Mouse (Mus musculus) ES-Bruce4 (cell line): ENCODE data around the gene Mcu. TPM values are rescaled to one million over a fixed set of nuclear protein-coding genes. Genes with fewer than 3 reads are reported as not detected.

Source experiments
- H3K27ac ChIP-seq: 2 replicates; pipeline ENCODE4 v1.5.1; 2012; ENCODE audit warnings: low read length, inconsistent platforms; ENCODE audit not compliant: insufficient read depth
- H3K27me3 ChIP-seq: 2 replicates; pipeline ENCODE4 v1.6.1; 2012; ENCODE audit warnings: mild to moderate bottlenecking, low read length, inconsistent platforms; ENCODE audit not compliant: control insufficient read depth, poor library complexity, insufficient read depth, severe bottlenecking
- H3K36me3 ChIP-seq: 2 replicates; pipeline ENCODE4 v1.6.1; 2012; ENCODE audit warnings: inconsistent platforms, mild to moderate bottlenecking, low read length, moderate library complexity; ENCODE audit not compliant: control insufficient read depth, poor library complexity, insufficient read depth, severe bottlenecking
- H3K4me1 ChIP-seq: one replicate; pipeline ENCODE4 v1.8.1; 2011; ENCODE audit warnings: low read length; ENCODE audit not compliant: control insufficient read depth, insufficient read depth
- H3K4me3 ChIP-seq: 2 replicates; pipeline ENCODE4 v1.5.1; 2011; ENCODE audit warnings: low read depth, mild to moderate bottlenecking, low read length
- H3K9ac ChIP-seq: 2 replicates; pipeline ENCODE4 v1.6.1; 2012; ENCODE audit warnings: low read depth, mild to moderate bottlenecking, inconsistent platforms; ENCODE audit not compliant: poor library complexity, severe bottlenecking
- H3K9me3 ChIP-seq: replicated peaks from 2 replicates; pipeline ENCODE4 v1.6.1; 2012; ENCODE audit warnings: mild to moderate bottlenecking, low read length, inconsistent platforms; ENCODE audit not compliant: control insufficient read depth, poor library complexity, insufficient read depth, severe bottlenecking
- CTCF ChIP-seq: IDR thresholded peaks from one replicate; pipeline ENCODE4 v1.8.1; 2011; ENCODE audit warnings: low read depth, low read length
- EP300 ChIP-seq: IDR thresholded peaks from 2 replicates; pipeline ENCODE4 v1.6.1; 2011; ENCODE audit warnings: low read depth, low read length; ENCODE audit not compliant: insufficient read depth
- POLR2A ChIP-seq: IDR thresholded peaks from one replicate; pipeline ENCODE4 v1.8.1; 2011; ENCODE audit warnings: low read length; ENCODE audit not compliant: insufficient read depth
- polyA plus RNA-seq: library from polyadenylated mRNA; stranded (reverse); fragments of >200 nt; gene quantifications from 2 replicates; pipeline ENCODE4 v1.2.4, GENCODE M21; 2011; ENCODE audit warnings: low read depth; ENCODE audit not compliant: missing spikeins, insufficient read depth, insufficient read length

Mcu gene
- polyA plus RNA-seq = 19.7 and 26.0 TPM in 2 replicates

DNA sequence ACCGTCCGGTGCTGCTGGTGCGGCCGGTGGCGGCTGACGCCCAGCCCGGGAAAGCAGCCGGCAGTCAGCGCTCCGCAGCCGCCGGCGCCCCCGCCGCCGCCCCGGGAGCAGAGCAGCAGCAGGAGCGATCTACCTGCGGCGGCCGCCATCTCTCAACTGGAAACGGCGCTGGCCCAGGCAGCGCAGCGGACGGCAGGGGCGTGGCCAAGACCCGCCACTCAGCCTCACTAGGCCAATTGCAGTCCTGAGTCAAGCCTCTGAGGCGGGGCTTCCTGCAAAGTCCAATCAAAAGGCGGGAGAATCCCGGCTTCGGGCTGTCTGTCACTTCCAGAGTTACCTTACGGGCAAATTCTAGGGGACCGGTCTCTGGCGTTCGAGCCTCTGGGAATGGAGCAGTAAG, at the start of gene Mcu:
Gene Mcu, minus strand, starts transcription at position 171 of the 400 bp plus-strand sequence.
- peak within 1 kb of the TSS; percentile 95 for H3K9ac ChIP-seq
- peak within 1 kb of the TSS; percentile 96 for H3K4me3 ChIP-seq
- H3K4me1 ChIP-seq = no peaks in the 10 kb centered on the region
- TF ChIP-seq CTCF = no peak
- no peak for TF ChIP-seq EP300
- TF ChIP-seq POLR2A = no peak
- no peaks in the 10 kb centered on the region for H3K9me3 ChIP-seq
- no peaks in the 10 kb centered on the region for H3K27me3 ChIP-seq
- 0 out of 2 replicates have a peak within 1 kb of the TSS, but pooled peaks have one; percentile 22 for H3K27ac ChIP-seq
- no peaks in the 10 kb centered on the region for H3K36me3 ChIP-seq

- TF ChIP-seq POLR2A (no peak), CTCF (no peak), EP300 (no peak)
- Histone ChIP-seq H3K9ac (no peak overlapping the region), H3K4me3 (no peak overlapping the region), H3K4me1 (no peaks in the 10 kb centered on the region), H3K27ac (no peak overlapping the region), H3K27me3 (no peaks in the 10 kb centered on the region), H3K9me3 (peaks cover under 1% of the 10 kb centered on the region; the same call in 1 of the 2 replicates), H3K36me3 (no peaks in the 10 kb centered on the region)
Measured at GRCm38 (mm10) chr10:59665503-59666291, 49.2 kb upstream of the Mcu start.

DNA sequence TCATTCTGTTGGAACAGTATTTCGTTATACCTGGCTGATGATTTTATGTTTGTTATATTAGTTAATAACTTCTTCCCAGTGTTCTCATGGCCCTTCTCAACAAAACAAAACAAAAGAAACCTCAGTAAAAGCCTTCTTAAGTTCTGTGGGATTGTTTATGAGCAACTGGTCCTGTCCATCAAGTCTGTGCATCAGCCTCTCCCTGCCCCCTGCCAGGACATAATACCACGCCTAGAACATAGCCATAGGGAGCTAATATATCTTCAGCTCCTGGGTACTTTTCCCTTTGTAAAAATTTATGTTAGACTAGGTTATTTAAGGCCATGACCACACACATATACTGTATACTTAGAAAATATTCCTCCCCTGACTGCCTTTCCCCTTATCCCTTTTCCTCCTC, 48.3 kb upstream of the Mcu start:
- no peaks in the 10 kb centered on the region for H3K27me3 ChIP-seq
- H3K9ac ChIP-seq = no peak overlapping the region
- H3K36me3 ChIP-seq = no peaks in the 10 kb centered on the region
- no peak overlapping the region for H3K4me3 ChIP-seq
- TF ChIP-seq POLR2A (no peak), CTCF (no peak), EP300 (no peak)
- H3K4me1 ChIP-seq = no peaks in the 10 kb centered on the region
- no peak overlapping the region for H3K27ac ChIP-seq
- peaks cover 7% of the 10 kb centered on the region; the same call in 1 of the 2 replicates for H3K9me3 ChIP-seq

GRCm38 (mm10) chr10:59656799-59657198, 40.3 kb upstream of the Mcu start:
- Histone ChIP-seq H3K27me3 (no peaks in the 10 kb centered on the region), H3K36me3 (no peaks in the 10 kb centered on the region), H3K9ac (no peak overlapping the region), H3K9me3 (peaks cover 7% of the 10 kb centered on the region; the same call in 1 of the 2 replicates), H3K4me3 (no peak overlapping the region), H3K4me1 (no peaks in the 10 kb centered on the region), H3K27ac (no peak overlapping the region)
- TF ChIP-seq CTCF (no peak), POLR2A (no peak), EP300 (no peak)

DNA sequence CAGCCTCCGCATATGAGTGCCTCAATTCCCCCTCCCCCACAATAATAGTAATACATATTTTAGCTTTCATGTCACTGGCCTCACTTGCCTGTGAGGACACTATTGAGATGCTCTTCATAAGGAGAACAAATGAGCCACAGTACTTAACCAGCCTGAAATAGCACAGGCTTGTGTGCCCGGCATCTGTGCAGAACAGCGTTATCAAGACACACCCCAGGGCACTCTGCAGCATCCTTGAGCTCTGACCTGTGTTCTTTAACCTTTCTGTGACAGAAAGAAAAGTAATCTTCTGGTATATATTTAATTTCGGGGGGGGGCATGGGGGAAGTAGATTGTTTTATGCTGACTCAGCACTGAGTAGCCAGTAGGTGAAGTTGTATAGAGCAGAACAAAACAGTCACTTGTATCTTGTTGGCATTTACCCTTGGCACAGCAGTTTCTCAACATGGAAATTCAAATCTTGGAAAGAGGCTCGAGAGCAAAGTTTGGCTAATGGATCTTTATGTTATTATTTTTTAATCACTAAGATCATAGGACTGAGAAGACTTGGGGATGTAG, 30.4 kb upstream of the Mcu start:
- Histone ChIP-seq H3K4me3 (no peak overlapping the region), H3K9me3 (no peaks in the 10 kb centered on the region), H3K27me3 (no peaks in the 10 kb centered on the region), H3K27ac (no peak overlapping the region), H3K4me1 (no peaks in the 10 kb centered on the region), H3K9ac (no peak overlapping the region), H3K36me3 (no peaks in the 10 kb centered on the region)
- TF ChIP-seq EP300 = no peak
- TF ChIP-seq CTCF = no peak
- TF ChIP-seq POLR2A = no peak

- H3K27ac ChIP-seq = no peak overlapping the region
- H3K4me1 ChIP-seq = no peaks in the 10 kb centered on the region
- no peaks in the 10 kb centered on the region for H3K9me3 ChIP-seq
- H3K36me3 ChIP-seq = no peaks in the 10 kb centered on the region
- H3K27me3 ChIP-seq = no peaks in the 10 kb centered on the region
- H3K9ac ChIP-seq = no peak overlapping the region
- no peak overlapping the region for H3K4me3 ChIP-seq
- no peak for TF ChIP-seq CTCF
- no peak for TF ChIP-seq POLR2A
- no peak for TF ChIP-seq EP300
Measured at GRCm38 (mm10) chr10:59645153-59645552, 28.7 kb upstream of the Mcu start.
